Mouse (Mus musculus): ENCODE data around the gene Lurap1l. TPM values are rescaled to one million over a fixed set of nuclear protein-coding genes. Genes with fewer than 3 reads are reported as not detected.

Gene Lurap1l
- total and polyA plus RNA-seq, 2 experiments from 2014 or later = 8.1 to 14.5 TPM

DNA sequence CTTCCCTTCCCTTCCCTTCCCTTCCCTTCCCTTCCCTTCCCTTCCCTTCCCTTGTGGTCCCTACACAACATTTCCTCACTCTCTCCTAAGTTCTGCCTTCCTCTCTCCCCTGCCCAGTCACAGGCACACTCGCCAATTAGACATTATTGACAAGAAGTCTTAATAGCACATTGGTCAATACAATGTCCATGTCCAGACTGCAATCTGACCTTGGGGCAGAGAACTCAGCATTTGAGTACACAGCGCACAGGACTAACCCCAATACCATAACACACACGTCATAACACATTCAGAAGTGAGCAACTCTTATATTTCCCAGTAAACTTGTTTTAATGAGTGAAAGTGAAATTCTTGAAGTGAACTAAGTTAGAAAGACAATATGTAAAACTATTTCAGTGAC lies 24.3 kb downstream of the Lurap1l start:
- Histone ChIP-seq H3K9me3 (ENCODE audit: low read length) (no peaks in the 10 kb centered on the region), H3K4me2 (ENCODE audit: low read depth, low read length, poor library complexity, severe bottlenecking) (no peak overlapping the region), H3K4me1 (ENCODE audit: insufficient read depth, low read length) (no peaks in the 10 kb centered on the region), H3K36me3 (ENCODE audit: insufficient read depth, low read length) (no peaks in the 10 kb centered on the region), H3K9ac (replicated peaks; ENCODE audit: low read length, poor library complexity, severe bottlenecking) (no peak overlapping the region), H3K27ac (ENCODE audit: low read depth, low read length) (no peak overlapping the region), H3K27me3 (ENCODE audit: insufficient read depth, low read length) (no peaks in the 10 kb centered on the region), H3K4me3 (ENCODE audit: low read depth, low read length) (no peak overlapping the region)
- ATAC-seq (ENCODE audit: low FRiP score) (no peak), DNase-seq (ENCODE audit: low spot score) (no peak)
- 96% methylated on average over 3 of the region's 3 CpGs for WGBS
- TF ChIP-seq CTCF (IDR thresholded peaks at IDR 0.05) = no peak

DNA sequence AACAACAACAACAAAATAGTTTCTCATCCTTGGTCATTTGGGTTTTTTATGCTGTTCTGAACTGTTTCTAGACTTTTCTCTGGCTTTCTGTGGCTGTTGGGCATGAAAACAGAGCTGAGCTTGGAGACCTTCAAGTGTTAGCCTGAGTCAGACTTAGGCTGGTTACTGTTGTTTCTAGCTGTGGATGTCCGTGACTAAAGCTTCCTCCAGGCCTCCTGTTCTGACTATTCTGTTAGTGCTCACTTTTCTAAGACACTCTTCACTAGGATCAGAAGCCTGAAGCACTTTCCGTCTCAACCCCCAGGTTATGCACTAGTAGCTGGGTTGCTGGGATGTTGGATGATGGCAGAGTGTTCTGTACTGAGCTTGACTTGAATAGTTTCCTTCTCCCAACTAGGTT lies 28.7 kb downstream of the Lurap1l start:
- 89% methylated on average over 2 of the region's 2 CpGs for WGBS
- Histone ChIP-seq H3K4me1 (ENCODE audit: insufficient read depth, low read length) (no peaks in the 10 kb centered on the region), H3K4me2 (ENCODE audit: low read depth, low read length, poor library complexity, severe bottlenecking) (no peak overlapping the region), H3K4me3 (ENCODE audit: low read depth, low read length) (no peak overlapping the region), H3K27ac (ENCODE audit: low read depth, low read length) (no peak overlapping the region), H3K9ac (replicated peaks; ENCODE audit: low read length, poor library complexity, severe bottlenecking) (no peak overlapping the region), H3K27me3 (ENCODE audit: insufficient read depth, low read length) (no peaks in the 10 kb centered on the region), H3K36me3 (ENCODE audit: insufficient read depth, low read length) (no peaks in the 10 kb centered on the region), H3K9me3 (ENCODE audit: low read length) (no peaks in the 10 kb centered on the region)
- no peak for TF ChIP-seq CTCF (IDR thresholded peaks at IDR 0.05)
- ATAC-seq (ENCODE audit: low FRiP score) = no peak
- no peak for DNase-seq (ENCODE audit: low spot score)

DNA sequence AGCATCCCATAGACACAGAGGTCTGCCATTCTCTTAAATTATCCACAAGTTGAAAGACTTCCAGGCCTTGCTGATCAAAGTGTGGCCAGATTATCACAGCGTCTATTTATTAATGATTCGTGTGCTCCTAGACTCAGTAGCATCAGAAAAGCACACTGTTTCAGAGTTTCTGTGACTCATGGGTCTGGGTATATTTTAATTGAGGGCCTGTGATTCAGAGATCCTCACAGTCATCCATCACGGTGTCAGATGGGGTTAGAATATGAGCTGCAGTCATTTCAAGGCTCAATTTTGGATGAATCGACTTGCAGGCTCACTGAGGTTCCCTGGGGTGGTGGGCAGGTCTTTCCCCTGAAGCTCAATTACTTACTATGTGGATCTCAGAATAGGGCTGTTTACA lies 30.5 kb downstream of the Lurap1l start:
- no peaks in the 10 kb centered on the region for H3K9me3 ChIP-seq (ENCODE audit: low read length)
- no peak for TF ChIP-seq CTCF (IDR thresholded peaks at IDR 0.05)
- ATAC-seq (ENCODE audit: low FRiP score) = no peak
- WGBS = 76% methylated on average over 4 of the region's 4 CpGs
- H3K27ac ChIP-seq (ENCODE audit: low read depth, low read length) = no peak overlapping the region
- H3K4me3 ChIP-seq (ENCODE audit: low read depth, low read length) = no peak overlapping the region
- H3K36me3 ChIP-seq (ENCODE audit: insufficient read depth, low read length) = no peaks in the 10 kb centered on the region
- H3K4me1 ChIP-seq (ENCODE audit: insufficient read depth, low read length) = no peaks in the 10 kb centered on the region
- H3K9ac ChIP-seq (replicated peaks; ENCODE audit: low read length, poor library complexity, severe bottlenecking) = no peak overlapping the region
- DNase-seq (ENCODE audit: low spot score) = no peak
- no peak overlapping the region for H3K4me2 ChIP-seq (ENCODE audit: low read depth, low read length, poor library complexity, severe bottlenecking)
- no peaks in the 10 kb centered on the region for H3K27me3 ChIP-seq (ENCODE audit: insufficient read depth, low read length)

DNA sequence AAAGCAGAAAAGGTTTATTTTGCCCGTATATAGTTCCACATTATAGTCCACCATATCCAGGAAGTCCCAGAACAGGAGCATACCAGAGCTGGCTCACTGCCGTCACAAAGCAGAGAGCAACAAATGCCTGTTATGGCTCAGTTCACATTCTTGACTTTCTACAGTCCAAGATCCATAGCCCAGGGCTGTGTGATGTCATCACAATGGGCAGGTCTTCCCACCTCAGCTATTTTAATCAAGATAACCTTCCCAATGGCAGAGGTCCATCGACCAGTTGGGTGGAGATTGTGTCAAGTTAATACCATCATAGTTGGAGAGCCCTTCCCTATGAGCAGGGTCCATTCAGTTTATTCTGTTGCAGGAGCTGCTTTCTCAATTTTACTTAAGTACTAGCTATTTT lies 31.5 kb downstream of the Lurap1l start:
- Histone ChIP-seq H3K4me1 (ENCODE audit: insufficient read depth, low read length) (no peaks in the 10 kb centered on the region), H3K9ac (replicated peaks; ENCODE audit: low read length, poor library complexity, severe bottlenecking) (no peak overlapping the region), H3K36me3 (ENCODE audit: insufficient read depth, low read length) (no peaks in the 10 kb centered on the region), H3K27me3 (ENCODE audit: insufficient read depth, low read length) (no peaks in the 10 kb centered on the region), H3K27ac (ENCODE audit: low read depth, low read length) (no peak overlapping the region), H3K4me2 (ENCODE audit: low read depth, low read length, poor library complexity, severe bottlenecking) (no peak overlapping the region), H3K4me3 (ENCODE audit: low read depth, low read length) (no peak overlapping the region), H3K9me3 (ENCODE audit: low read length) (no peaks in the 10 kb centered on the region)
- WGBS = 89% methylated on average over 3 of the region's 3 CpGs
- DNase-seq (ENCODE audit: low spot score) (no peak), ATAC-seq (ENCODE audit: low FRiP score) (no peak)
- TF ChIP-seq CTCF (IDR thresholded peaks at IDR 0.05) = no peak

DNA sequence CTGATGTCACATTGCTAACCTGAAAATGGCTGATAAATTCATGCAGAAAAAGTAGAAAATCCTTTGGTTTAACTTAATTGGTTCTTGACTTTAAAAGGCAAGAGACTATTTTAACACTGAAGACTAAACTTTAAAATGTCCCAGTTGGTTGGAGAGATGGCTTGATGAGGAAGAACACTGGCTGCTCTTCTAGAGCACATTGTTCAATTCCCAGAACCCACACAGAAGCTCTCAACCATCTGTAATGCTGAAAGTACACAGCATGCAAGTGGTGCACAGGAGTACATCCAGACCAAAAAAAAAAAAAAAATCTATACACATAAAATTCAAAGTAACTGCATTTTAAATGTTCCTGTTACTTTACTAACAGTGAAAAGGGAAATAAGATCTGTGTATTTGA lies 34.2 kb downstream of the Lurap1l start:
- DNase-seq (ENCODE audit: low spot score) (no peak), ATAC-seq (ENCODE audit: low FRiP score) (no peak)
- no peak for TF ChIP-seq CTCF (IDR thresholded peaks at IDR 0.05)
- Histone ChIP-seq H3K9ac (replicated peaks; ENCODE audit: low read length, poor library complexity, severe bottlenecking) (no peak overlapping the region), H3K9me3 (ENCODE audit: low read length) (no peaks in the 10 kb centered on the region), H3K4me2 (ENCODE audit: low read depth, low read length, poor library complexity, severe bottlenecking) (no peak overlapping the region), H3K4me3 (ENCODE audit: low read depth, low read length) (no peak overlapping the region), H3K4me1 (ENCODE audit: insufficient read depth, low read length) (no peaks in the 10 kb centered on the region), H3K27me3 (ENCODE audit: insufficient read depth, low read length) (no peaks in the 10 kb centered on the region), H3K27ac (ENCODE audit: low read depth, low read length) (no peak overlapping the region), H3K36me3 (ENCODE audit: insufficient read depth, low read length) (no peaks in the 10 kb centered on the region)

DNA sequence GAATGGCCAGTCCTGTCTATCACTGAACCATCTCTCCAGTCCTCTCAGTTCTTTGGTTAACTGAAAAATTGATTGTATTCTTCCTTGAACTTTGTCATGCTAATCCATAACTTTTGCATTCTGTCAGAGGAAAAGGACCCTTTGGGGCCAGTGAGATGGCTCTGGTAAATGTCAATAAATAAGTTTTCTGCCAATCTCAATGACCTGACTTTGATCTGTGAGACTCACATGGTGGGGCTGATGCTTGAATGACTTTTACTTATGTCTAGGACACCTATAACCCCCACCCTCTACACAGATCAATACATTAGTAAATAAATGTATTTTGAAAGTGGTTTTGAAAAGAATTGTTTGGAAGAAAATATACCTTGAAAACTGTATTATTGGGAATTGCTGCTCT lies 38.7 kb downstream of the Lurap1l start:
- no peak overlapping the region for H3K9ac ChIP-seq (replicated peaks; ENCODE audit: low read length, poor library complexity, severe bottlenecking)
- no peak for ATAC-seq (ENCODE audit: low FRiP score)

More for the DNA sequence above, 38.7 kb downstream of the Lurap1l start:
- no peak for TF ChIP-seq CTCF (IDR thresholded peaks at IDR 0.05)
- Histone ChIP-seq H3K27me3 (ENCODE audit: insufficient read depth, low read length) (no peaks in the 10 kb centered on the region), H3K9me3 (ENCODE audit: low read length) (no peaks in the 10 kb centered on the region), H3K4me3 (ENCODE audit: low read depth, low read length) (no peak overlapping the region), H3K4me2 (ENCODE audit: low read depth, low read length, poor library complexity, severe bottlenecking) (no peak overlapping the region), H3K4me1 (ENCODE audit: insufficient read depth, low read length) (no peaks in the 10 kb centered on the region), H3K27ac (ENCODE audit: low read depth, low read length) (no peak overlapping the region), H3K36me3 (ENCODE audit: insufficient read depth, low read length) (0 out of 2 replicates have a peak, but pooled peaks cover 3% of the 10 kb centered on the region)
- DNase-seq (ENCODE audit: low spot score) = no peak

Data from midbrain, postnatal 0 days (tissue).